Mouse (Mus musculus) erythroblast, adult 5-6 weeks (primary cell): ENCODE results near the gene Ppp1ca. TPM values are rescaled to one million over a fixed set of nuclear protein-coding genes. Genes with fewer than 3 reads are reported as not detected.

Source experiments
- ATAC-seq: replicated peaks from 2 replicates; pipeline ENCODE4 v1.8.0; 2016; ENCODE audit warnings: moderate number of reproducible peaks, mild to moderate bottlenecking, moderate TSS enrichment, inconsistent platforms; ENCODE audit not compliant: poor library complexity, low FRiP score, severe bottlenecking
- total RNA-seq, 2 experiments: library from RNA; stranded (forward) in 1 of 2; stranded (reverse) in 1 of 2; fragments of 150-400 nt in 1 of 2; fragments of 200-764, 138-1000 nt in 1 of 2; gene quantifications; 2 replicates each; pipeline versions ENCODE4 v1.2.3 to v1.2.4; 2015 to 2017; ENCODE audit warnings: low replicate concordance in 2 of 2

Ppp1ca gene
- total RNA-seq (2015; ENCODE audit: low replicate concordance) (100 and 139 TPM in 2 replicates), total RNA-seq (2017; ENCODE audit: low replicate concordance) (131 and 151 TPM in 2 replicates)

- peak; percentile 90 for ATAC-seq
Measured at GRCm38 (mm10) chr19:4191528-4192250, at the start of gene Ppp1ca. Ppp1ca (plus strand) TSS chr19:4192065.

GRCm38 (mm10) chr19:4142416-4143173, 49.3 kb upstream of the Ppp1ca start:
- no peak for ATAC-seq

DNA sequence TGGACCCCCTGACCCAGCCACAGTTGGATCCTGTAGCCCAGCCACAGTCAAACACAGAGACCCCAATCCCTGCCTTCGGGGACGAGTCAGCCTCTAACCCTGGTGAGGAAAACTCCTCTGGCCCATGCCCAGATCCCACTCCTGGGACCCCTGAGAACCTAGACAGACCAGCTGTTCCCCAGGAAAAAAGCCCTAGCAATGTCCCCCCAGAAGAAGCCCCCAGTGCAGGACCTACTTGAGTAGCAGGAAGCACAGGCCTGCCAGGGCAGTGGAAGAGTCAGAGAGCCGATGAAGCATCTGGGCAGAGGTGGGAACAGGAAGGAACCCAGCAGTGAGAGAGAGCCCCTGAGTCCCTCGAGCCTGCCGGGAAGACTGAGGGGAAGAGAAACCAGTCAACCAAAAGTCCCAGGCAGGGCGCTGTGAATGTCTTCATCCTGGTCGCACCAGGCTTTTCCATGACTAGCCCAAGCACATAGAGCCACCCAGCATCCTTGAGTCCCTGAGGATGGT, 48.1 kb upstream of the Ppp1ca start, which contains the start of gene Cabp4:
Gene Cabp4 (minus strand): TSS at position 275 of the 510 bp plus-strand sequence.
- no peak for ATAC-seq

DNA sequence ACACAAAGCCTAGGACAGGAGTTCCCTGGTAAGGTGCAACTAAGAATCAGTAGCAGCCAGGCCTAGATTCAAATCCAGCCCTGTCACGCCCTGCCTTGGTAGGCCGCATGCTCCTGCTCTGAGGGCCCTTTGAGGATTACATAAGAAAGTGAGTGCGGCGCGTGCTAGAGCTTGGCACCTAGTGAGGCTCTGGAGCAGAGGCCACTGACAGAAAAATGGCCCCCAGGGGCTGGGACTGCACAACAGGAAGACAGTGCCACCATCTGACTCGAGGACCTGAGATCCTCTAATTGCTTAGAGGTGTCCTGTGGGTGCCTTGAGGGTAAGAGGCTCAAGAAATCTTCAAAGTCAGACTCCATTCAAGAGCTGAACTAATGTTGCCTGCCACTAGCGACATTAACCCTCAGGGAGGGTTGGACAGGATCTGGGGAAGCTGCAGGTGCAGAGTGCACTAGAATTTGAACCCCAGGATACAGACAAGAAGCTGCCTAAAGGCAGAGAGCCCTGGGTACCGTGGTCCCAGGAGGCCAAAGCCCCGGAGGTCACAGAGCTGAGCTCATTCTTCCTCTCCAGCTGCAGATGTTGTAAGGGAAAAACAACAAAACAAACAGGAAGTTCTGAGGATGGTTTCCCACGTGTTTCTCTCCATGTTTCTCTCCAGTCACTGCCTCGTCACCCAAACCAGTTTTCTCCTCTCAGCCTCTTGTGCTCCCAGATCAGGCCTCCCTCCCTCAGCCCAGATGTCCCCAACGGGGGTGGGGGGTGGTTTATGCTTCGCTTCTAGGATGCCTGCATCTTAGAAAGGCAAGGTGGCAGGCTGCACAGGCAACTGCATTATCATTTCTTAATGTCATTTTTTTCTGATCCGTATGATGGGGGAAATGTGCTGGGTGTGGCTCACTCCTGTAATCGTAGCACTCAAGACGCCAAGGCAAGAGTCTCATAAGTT, 47.0 kb upstream of the Ppp1ca start:
- ATAC-seq: no peak

GRCm38 (mm10) chr19:4145936-4146335, 45.9 kb upstream of the Ppp1ca start:
- ATAC-seq: no peak

DNA sequence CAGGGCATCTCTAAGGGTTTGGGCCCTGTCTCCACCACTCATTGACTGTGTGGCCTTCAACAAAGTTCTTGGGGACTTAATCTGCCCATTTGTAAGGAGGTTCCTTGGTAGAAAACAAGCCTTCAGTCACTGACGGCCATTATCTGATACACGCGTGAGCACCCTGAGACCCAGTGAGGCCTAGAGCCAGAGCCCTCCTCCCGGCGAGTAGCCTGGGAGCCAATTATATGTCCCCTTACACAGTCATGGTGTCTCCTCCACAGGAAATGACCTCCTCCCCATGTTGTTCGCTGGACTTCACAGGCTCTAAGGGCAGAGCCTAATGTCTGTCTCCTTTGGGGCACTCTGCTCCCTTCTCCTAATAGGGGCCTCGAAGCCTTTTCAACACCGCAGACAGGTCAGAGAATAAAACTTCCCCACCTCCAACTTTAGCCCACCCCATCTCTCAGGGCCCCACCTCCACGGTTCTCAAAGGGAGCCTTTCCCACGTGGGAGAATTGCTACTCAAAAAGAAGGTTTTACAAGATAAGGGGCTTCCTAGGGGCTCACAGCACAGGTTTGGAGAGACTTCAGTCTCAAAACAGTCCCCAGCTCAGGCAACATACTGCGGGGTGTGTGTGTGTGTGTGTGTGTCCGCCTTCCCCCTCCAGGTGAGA, 45.4 kb upstream of the Ppp1ca start:
- ATAC-seq: no peak

GRCm38 (mm10) chr19:4147022-4147405, 44.9 kb upstream of the Ppp1ca start:
- ATAC-seq: no peak

GRCm38 (mm10) chr19:4147782-4148490, 43.9 kb upstream of the Ppp1ca start:
- peak; percentile 20 for ATAC-seq

- peak; percentile 84 for ATAC-seq
Measured at GRCm38 (mm10) chr19:4148491-4148806, 43.4 kb upstream of the Ppp1ca start, which contains the start of gene Coro1b. Coro1b (plus strand) TSS chr19:4148619.

DNA sequence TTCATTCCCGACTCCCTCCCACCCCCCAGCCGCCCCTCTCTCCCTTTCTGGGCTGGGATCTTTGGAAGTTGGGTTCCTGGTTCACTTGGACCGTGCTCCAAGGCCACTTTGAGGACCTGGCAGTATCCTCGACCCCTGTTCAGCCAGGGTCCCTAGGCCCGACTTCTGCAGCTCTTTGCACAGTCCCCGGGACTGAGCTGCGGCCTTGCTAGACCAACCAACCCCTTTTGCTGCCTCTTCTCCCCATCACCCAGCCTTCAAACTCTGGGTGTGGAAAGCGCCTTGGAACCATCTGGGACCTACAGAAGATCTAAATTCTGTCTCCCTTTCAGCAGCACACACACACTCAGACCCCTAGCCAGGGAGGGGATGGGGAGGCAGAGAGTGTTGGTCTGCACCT, 43.0 kb upstream of the Ppp1ca start:
- ATAC-seq: no peak

GRCm38 (mm10) chr19:4149283-4149682, 42.6 kb upstream of the Ppp1ca start:
- ATAC-seq: no peak

DNA sequence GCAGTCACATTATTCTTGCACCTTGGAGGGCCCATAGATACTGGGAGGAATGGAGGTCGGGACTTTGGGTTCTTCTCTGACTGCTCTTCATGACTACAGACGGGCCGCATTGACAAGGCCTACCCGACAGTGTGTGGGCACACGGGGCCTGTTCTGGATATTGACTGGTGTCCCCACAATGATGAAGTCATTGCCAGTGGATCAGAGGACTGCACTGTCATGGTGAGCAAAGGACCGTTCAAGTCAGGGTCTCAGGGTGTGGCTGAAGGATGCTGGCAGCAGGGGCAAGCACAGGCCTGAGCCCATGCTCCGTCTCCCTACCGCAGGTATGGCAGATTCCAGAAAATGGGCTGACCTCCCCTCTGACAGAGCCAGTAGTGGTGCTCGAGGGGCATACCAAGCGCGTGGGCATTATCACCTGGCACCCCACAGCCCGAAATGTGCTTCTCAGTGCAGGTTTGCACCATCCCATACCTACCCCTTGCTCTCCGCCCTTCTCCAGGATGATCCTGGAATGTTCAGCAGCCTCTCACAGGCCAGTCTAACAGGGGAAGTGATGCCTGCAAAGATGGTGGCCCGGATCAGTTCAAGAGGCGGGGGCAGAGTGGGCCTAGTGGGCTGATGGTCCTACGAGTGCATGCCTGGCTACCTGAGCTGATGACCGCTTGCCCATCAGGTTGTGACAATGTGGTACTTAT, 42.0 kb upstream of the Ppp1ca start:
- no peak for ATAC-seq

GRCm38 (mm10) chr19:4150567-4151487, 41.0 kb upstream of the Ppp1ca start:
- no peak for ATAC-seq

DNA sequence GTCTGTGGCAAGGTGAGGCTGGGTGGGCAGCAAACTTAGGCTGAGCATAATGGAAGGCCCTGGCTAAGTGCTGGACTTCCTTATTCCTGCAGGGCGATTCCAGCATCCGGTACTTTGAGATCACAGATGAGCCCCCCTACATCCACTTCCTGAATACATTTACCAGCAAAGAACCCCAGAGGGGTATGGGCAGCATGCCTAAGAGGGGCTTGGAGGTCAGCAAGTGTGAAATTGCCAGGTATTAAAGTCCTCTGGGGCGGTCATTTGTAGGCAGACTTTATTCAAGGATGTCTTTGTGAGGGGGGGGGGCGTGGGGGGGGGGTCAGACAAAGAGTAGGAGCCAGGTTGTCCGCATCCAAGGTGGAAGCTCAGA, 40.4 kb upstream of the Ppp1ca start:
- no peak for ATAC-seq

DNA sequence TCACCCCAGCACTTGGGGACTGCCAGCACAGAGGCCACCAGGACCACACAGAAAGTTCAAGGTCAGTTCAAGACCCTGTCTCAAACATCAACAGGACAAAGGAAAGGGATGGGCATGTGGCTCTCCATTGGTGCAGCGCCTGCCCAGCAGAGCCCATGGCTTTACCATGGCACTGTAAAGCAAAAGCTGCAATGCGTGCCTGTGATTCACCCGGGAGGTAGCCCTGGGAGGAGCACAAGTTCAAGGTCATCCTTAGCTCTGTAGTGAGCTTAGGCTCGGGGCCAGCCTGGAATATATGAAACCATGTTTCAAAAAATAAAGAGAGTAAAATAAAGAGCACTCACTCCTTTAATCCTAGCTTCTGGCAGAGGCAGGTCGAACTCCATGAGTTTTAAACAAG, 40.0 kb upstream of the Ppp1ca start:
- no peak for ATAC-seq

GRCm38 (mm10) chr19:4152445-4153231, 39.2 kb upstream of the Ppp1ca start:
- no peak for ATAC-seq
